Mouse (Mus musculus) ovary, postnatal 14 days (tissue): ENCODE results near the gene Ugt1a5.
"Not testable (repeated sequence)": the region's sequence is repeated elsewhere in the genome, so short reads cannot be mapped to it uniquely, and the experiment has no call there.

ENCODE experiments used
- DNase-seq: peaks from one replicate; pipeline ENCODE4 v3.0.0; 2022; ENCODE audit warnings: low spot score

Gene Ugt1a5

GRCm38 (mm10) chr1:88165711-88166110 is at the start of gene Ugt1a5:
Ugt1a5 (plus strand) TSS chr1:88166012.
- no peak for DNase-seq

GRCm38 (mm10) chr1:88120550-88120949 is 45.3 kb upstream of the Ugt1a5 start:
- not testable (repeated sequence) for DNase-seq

- not testable (repeated sequence) for DNase-seq
These were observed 44.3 kb upstream of the Ugt1a5 start for GRCm38 (mm10) chr1:88121521-88121920.

- not testable (repeated sequence) for DNase-seq
These were observed 39.9 kb upstream of the Ugt1a5 start for GRCm38 (mm10) chr1:88125827-88126360.

- DNase-seq, result not testable (repeated sequence)
These were observed 36.7 kb upstream of the Ugt1a5 start for GRCm38 (mm10) chr1:88129091-88129490.

- not testable (repeated sequence) for DNase-seq
These were observed 35.6 kb upstream of the Ugt1a5 start for GRCm38 (mm10) chr1:88130223-88130622.

- DNase-seq, result no peak
These were observed 31.8 kb upstream of the Ugt1a5 start for GRCm38 (mm10) chr1:88133908-88134456.

GRCm38 (mm10) chr1:88134457-88135011 is 31.3 kb upstream of the Ugt1a5 start, which contains the start of gene Ugt1a6a:
Ugt1a6a (plus strand) TSS chr1:88134809.
- not testable (repeated sequence) for DNase-seq

- DNase-seq, result not testable (repeated sequence)
These were observed 30.4 kb upstream of the Ugt1a5 start for GRCm38 (mm10) chr1:88135229-88135904.

- no peak for DNase-seq
These were observed 29.2 kb upstream of the Ugt1a5 start for GRCm38 (mm10) chr1:88136646-88137045.

GRCm38 (mm10) chr1:88137264-88137663 is 28.5 kb upstream of the Ugt1a5 start:
- no peak for DNase-seq

GRCm38 (mm10) chr1:88138145-88138544 is 27.7 kb upstream of the Ugt1a5 start:
- no peak for DNase-seq

GRCm38 (mm10) chr1:88140492-88140891 is 25.3 kb upstream of the Ugt1a5 start:
- DNase-seq, result not testable (repeated sequence)

GRCm38 (mm10) chr1:88143966-88144675 is 21.7 kb upstream of the Ugt1a5 start:
- DNase-seq, result not testable (repeated sequence)

- DNase-seq, result not testable (repeated sequence)
These were observed 20.5 kb upstream of the Ugt1a5 start for GRCm38 (mm10) chr1:88145278-88145677.

GRCm38 (mm10) chr1:88150133-88150532 is 15.7 kb upstream of the Ugt1a5 start:
- not testable (repeated sequence) for DNase-seq

GRCm38 (mm10) chr1:88158430-88158829 is 7.4 kb upstream of the Ugt1a5 start:
- no peak for DNase-seq

- DNase-seq, result not testable (repeated sequence)
These were observed 6.4 kb downstream of the Ugt1a5 start for GRCm38 (mm10) chr1:88172190-88172589.

GRCm38 (mm10) chr1:88179657-88180056 is 13.8 kb downstream of the Ugt1a5 start:
- no peak for DNase-seq

GRCm38 (mm10) chr1:88186325-88186935 is 20.6 kb downstream of the Ugt1a5 start:
- no peak for DNase-seq

GRCm38 (mm10) chr1:88192136-88192535 is 26.3 kb downstream of the Ugt1a5 start:
- DNase-seq, result no peak

- no peak for DNase-seq
These were observed 29.9 kb downstream of the Ugt1a5 start for GRCm38 (mm10) chr1:88195687-88196086.
